Mouse (Mus musculus) stomach, postnatal 0 days (tissue): ENCODE measurements at regions not wholly inside any gene's neighbourhood (a gene's known extent, or its start where the extent isn't known, plus 50 kb on each side); places are given as distances from the start of the nearest gene placed in this dataset.

Source experiments
- CTCF ChIP-seq: IDR thresholded peaks from 2 replicates; pipeline ENCODE4 v1.5.1; 2016; ENCODE audit warnings: antibody characterized with exemption, low read depth, mild to moderate bottlenecking, moderate library complexity
- EP300 ChIP-seq: optimal IDR thresholded peaks from 2 replicates; pipeline ENCODE3; 2016; ENCODE audit warnings: antibody characterized with exemption

GRCm38 (mm10) chr12:54349403-54349802, 145.7 kb upstream of the Egln3 start:
- TF ChIP-seq CTCF (no peak), EP300 (no peak)
